Mouse (Mus musculus): ENCODE data around the gene Slc6a4.

GRCm38 (mm10) chr11:77078273-77079134 is 80.1 kb downstream of the Slc6a4 start, which contains the start of gene Nsrp1:
- no peak for TF ChIP-seq CTCF (IDR thresholded peaks at IDR 0.05)
- TF ChIP-seq EP300 (IDR thresholded peaks at IDR 0.05; ENCODE audit: insufficient read depth, low read depth, low read length), result peak; percentile 33; the same call in 1 of the 2 replicates

Data from heart, adult 2 months (tissue).